Mouse (Mus musculus) gastrocnemius, postnatal 10 days (tissue): ENCODE measurements around the gene Fxyd3. TPM values are rescaled to one million over a fixed set of nuclear protein-coding genes. Genes with fewer than 3 reads are reported as not detected.

Source experiments
- DNase-seq: peaks from one replicate; pipeline ENCODE4 v3.0.0; 2021; ENCODE audit warnings: mixed read lengths
- microRNA-seq, 2 experiments: library from miRNA; unstranded; fragments of <30 nt; microRNA quantifications; one replicate each; pipeline ENCODE4 v1.2.0; 2021
- total RNA-seq, 2 experiments: library from RNA; stranded (reverse); gene quantifications; 2 replicates each; pipeline ENCODE4 v1.2.3; 2021

Gene Fxyd3
- total RNA-seq, 2 experiments from 2014 or later, result 2.9 TPM

DNA sequence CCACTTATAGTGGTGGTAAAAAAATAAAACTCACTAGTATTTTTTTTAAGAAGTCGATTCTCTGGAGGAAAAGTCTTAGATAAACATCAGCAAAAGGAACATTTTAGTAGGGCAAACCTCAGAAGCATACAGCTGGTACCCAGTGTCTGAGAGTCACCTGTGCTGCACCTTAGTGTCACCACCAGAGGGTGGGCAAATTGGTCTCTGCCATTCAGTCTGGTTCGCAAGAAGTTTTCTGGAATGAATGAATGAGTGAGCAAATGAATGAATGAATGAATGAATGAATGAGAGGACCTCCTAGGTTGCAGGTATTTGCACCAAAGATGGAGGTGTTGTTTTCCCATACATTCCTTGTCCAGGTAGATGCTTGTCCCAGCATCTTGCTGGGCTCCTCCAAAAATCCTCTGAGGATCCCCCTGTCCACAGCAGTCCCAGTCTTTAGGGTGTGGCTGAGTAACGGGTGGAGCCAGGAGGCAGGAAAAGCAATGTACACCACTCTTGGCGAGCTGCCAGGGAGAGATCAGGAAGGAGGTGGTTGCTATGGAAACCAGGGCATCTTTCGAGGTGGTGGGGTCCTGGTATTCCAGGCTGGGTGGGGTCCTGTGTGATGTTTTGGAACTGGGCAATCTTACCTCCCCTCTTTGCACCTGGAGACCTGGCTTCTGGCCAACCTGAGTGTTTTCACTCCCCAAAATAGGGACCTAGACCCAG lies 27.2 kb downstream of the Fxyd3 start:
- DNase-seq, result no peak

DNA sequence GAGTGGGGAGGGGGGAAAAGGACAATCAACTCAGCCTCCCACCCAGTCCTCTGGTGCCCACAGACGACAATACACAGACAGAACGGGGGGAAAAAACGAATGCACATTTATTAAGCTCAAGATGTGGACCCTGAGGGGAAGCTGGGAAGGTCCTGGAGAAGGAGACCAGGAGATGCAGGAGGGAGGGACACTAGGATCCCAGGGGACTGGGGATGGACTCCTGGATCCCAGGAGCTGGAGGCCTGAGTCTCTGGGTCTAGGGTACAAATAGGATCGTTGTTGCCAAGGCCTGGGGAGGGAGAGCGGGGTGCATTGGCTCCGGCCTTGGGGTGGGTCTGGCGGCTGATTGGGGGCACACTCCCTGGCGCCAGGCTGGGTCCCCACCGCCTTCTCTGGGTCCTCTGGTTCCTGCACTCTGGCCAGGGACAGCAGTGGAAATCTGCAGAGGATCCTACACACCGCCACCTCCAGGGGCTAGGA lies 34.0 kb downstream of the Fxyd3 start, which contains the start of gene Fxyd5:
Fxyd5 (minus strand) TSS at position 51 of the 480 bp plus-strand sequence.
- no peak for DNase-seq

GRCm38 (mm10) chr7:31041662-31042315 lies 34.7 kb downstream of the Fxyd3 start:
- peak; percentile 53 for DNase-seq

GRCm38 (mm10) chr7:31041023-31041407 lies 35.5 kb downstream of the Fxyd3 start:
- DNase-seq, result no peak

- no peak for DNase-seq
Observed at GRCm38 (mm10) chr7:31040281-31041022, 36.1 kb downstream of the Fxyd3 start.

GRCm38 (mm10) chr7:31039011-31039410 lies 37.5 kb downstream of the Fxyd3 start:
- no peak for DNase-seq

GRCm38 (mm10) chr7:31037675-31038074 lies 38.8 kb downstream of the Fxyd3 start:
- DNase-seq, result no peak

DNA sequence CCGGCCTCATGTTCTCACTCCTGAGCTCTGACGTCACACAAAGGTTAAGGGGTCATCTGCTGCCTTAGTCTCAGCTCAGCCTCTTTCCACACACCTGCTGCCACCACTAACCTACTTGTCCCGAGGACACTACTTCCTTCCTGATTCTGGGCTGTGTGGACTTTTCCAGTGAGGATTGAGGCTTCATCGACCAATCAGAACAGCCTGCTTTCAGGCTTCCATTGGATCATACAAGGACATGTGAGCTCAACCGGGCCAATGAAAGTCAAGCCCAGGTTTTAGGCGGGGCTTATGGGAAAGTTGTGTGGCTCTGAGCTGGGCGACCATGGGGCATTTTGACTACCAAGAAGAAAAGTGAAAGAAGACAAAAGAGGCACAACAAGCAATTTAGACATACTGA lies 39.6 kb downstream of the Fxyd3 start:
- no peak for DNase-seq

DNA sequence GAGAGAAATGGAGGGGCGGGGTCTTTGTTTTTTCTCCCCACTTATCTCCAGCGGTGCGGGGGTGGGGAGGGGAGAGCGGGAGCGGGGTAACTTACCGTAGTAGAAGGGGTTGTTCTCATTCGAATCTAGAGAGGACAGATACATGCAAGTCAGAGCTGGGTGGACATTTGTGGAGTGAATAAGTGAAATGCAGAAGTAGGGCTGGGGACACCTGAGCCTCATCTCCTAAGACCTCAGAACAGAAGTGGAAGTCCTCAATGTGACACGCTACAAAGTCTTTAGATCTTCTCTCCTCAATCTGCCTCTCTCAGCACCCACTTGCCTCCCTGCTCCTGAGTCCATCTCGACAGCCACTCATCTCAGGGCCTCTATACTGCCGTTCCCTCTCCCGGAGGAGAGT lies 41.2 kb downstream of the Fxyd3 start:
- DNase-seq, result no peak

DNA sequence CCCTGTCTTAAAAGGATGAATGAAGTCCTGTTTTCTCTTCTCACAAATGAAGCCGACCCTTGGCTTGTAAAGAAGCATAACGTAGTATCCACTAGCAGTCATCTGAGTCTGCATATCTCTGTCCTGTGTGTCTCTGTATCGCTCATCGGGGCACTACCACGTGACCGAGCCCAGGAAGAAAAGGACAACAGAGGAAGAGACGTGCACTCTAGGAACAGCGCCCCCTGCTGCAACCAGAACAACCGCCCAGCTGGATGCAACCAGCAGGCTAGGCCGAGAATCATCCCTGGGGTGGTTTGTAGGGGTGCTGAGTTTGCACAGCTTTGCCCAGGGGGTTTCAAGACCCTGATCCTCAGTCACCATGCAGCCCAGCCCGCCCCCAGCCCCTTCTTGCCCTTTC lies 41.7 kb downstream of the Fxyd3 start:
- no peak for DNase-seq

DNA sequence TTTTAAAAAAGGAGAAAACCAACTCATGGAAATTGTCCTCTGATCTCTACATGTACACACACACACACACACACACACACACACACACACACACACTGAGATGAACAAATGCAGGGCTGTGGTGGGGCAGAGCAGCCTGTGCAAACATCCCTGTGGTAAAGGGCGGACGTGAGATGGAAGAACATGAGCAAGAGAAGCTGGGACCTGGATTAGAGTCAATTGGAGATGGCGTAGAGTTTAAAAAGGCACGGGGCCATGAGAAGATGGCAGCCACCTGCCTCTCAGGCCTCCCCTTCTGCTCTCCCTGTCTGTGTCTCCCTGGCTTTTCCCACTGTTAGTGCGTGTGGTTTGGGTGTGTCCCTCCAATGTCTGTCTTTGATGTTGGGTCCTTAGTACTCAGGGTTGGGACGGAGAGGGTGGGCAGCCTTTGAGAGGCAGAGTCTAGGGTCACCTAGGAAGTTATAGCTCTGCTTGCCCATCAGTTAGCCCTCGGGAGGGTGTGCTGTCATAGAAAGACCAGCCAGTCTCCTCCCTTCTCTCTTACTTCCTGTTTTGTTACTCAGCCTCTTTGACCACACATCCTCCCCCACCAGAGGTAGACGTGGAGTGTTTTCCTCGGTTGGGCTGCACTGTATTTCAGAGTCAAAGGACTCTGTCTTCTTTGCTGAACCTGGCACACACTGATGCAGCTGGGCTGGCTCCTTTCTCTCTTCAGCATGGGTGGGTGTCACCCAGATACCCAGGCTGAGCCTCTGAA lies 42.9 kb downstream of the Fxyd3 start:
- DNase-seq, result no peak

GRCm38 (mm10) chr7:31031731-31032130 lies 44.8 kb downstream of the Fxyd3 start:
- DNase-seq, result no peak

- no peak for DNase-seq
Observed at GRCm38 (mm10) chr7:31030717-31031116, 45.8 kb downstream of the Fxyd3 start.

GRCm38 (mm10) chr7:31028609-31029008 lies 47.9 kb downstream of the Fxyd3 start:
- DNase-seq, result no peak

Small RNAs within 50 kb of the gene (microRNA-seq; reads per million reads assigned to microRNA genes)
- gene Mir7050, result 0 reads per million in 2 experiments

Other genes starting within 250 kb of the Fxyd3 start
- gene Ffar3, start 220.5 kb downstream of the Fxyd3 start, total RNA-seq, result not detected
- gene Ffar1, start 215.1 kb downstream of the Fxyd3 start, total RNA-seq, result not detected
- 1 to 10 TPM in 1 of 2 experiments, not detected in 1; 2.3 TPM for gene Cd22, start 196.4 kb downstream of the Fxyd3 start, total RNA-seq
- gene Mag, start 161.8 kb downstream of the Fxyd3 start, total RNA-seq, result 10 to 100 TPM in 1 of 2 experiments, 1 to 10 TPM in 1; 8.4 to 10.4 TPM
- gene Hamp2, start 152.0 kb downstream of the Fxyd3 start, total RNA-seq, result not detected
- gene Hamp, start 132.7 kb downstream of the Fxyd3 start, total RNA-seq, result not detected
- 10 to 100 TPM; 76.7 to 78.9 TPM for gene Usf2, start 119.9 kb downstream of the Fxyd3 start, total RNA-seq
- gene Lsr, start 103.2 kb downstream of the Fxyd3 start, total RNA-seq, result under 1 TPM; 0.49 to 0.72 TPM
- under 1 TPM in 1 of 2 experiments, not detected in 1; 0.18 TPM for gene Fam187b, start 102.9 kb downstream of the Fxyd3 start, total RNA-seq
- gene Fxyd5, start 34.2 kb downstream of the Fxyd3 start, total RNA-seq, result 10 to 100 TPM; 10.1 to 21.5 TPM
- 1 to 10 TPM; 2.4 to 2.6 TPM for gene Fxyd7, start 25.2 kb downstream of the Fxyd3 start, total RNA-seq
- gene Fxyd1, start 19.5 kb downstream of the Fxyd3 start, total RNA-seq, result 1,000 to 10,000 TPM; 1,112 to 1,150 TPM
- gene Lgi4, start 17.4 kb downstream of the Fxyd3 start, total RNA-seq, result 1 to 10 TPM; 8.4 to 9.9 TPM
- gene Hpn, start 38.6 kb upstream of the Fxyd3 start, total RNA-seq, result 1 to 10 TPM; 6.8 to 7.8 TPM
- 100 to 1,000 TPM; 303 to 352 TPM for gene Scn1b, start 50.3 kb upstream of the Fxyd3 start, total RNA-seq
- gene Gramd1a, start 79.2 kb upstream of the Fxyd3 start, total RNA-seq, result 10 to 100 TPM; 35.0 to 35.8 TPM
- gene Scgb2b2, start 213.8 kb upstream of the Fxyd3 start, total RNA-seq, result not detected
- gene Scgb1b2, start 215.1 kb upstream of the Fxyd3 start, total RNA-seq, result not detected